Mouse (Mus musculus) embryonic facial prominence, embryonic 15.5 days (tissue): ENCODE results near the gene Rgs8. TPM values are rescaled to one million over a fixed set of nuclear protein-coding genes. Genes with fewer than 3 reads are reported as not detected.
A peak's percentile ranks its signal among the peaks of the same experiment; 100 is the strongest.

Experiments used
- ATAC-seq: fragments of 200-750 bp; cut with Nextera tagmentation; 2 replicates; pipeline ENCODE4 v1.8.0; 2017; ENCODE audit warnings: low read depth, moderate TSS enrichment; ENCODE audit not compliant: insufficient number of reproducible peaks, low FRiP score, low TSS enrichment
- H3K27ac ChIP-seq: fragments of 300-500 bp; sonication (generic); replicated peaks from 2 replicates; pipeline ENCODE4 v1.5.1; 2015; ENCODE audit warnings: mild to moderate bottlenecking, inconsistent platforms
- H3K27me3 ChIP-seq: fragments of 300-500 bp; sonication (generic); 2 replicates; pipeline ENCODE4 v1.6.1; 2015; ENCODE audit warnings: inconsistent platforms
- H3K36me3 ChIP-seq: fragments of 300-500 bp; sonication (generic); 2 replicates; pipeline ENCODE4 v1.6.1; 2015; ENCODE audit warnings: mild to moderate bottlenecking, inconsistent platforms
- H3K4me1 ChIP-seq: fragments of 300-500 bp; sonication (generic); 2 replicates; pipeline ENCODE4 v1.6.1; 2015; ENCODE audit warnings: inconsistent platforms
- H3K4me2 ChIP-seq: fragments of 300-500 bp; sonication (generic); replicated peaks from 2 replicates; pipeline ENCODE4 v1.6.1; 2015; ENCODE audit warnings: mild to moderate bottlenecking, inconsistent platforms
- H3K4me3 ChIP-seq: fragments of 300-500 bp; sonication (generic); replicated peaks from 2 replicates; pipeline ENCODE4 v1.5.1; 2015; ENCODE audit warnings: mild to moderate bottlenecking, inconsistent platforms
- H3K9ac ChIP-seq: fragments of 300-500 bp; sonication (generic); 2 replicates; pipeline ENCODE4 v1.6.1; 2015; ENCODE audit warnings: inconsistent platforms
- H3K9me3 ChIP-seq: fragments of 300-500 bp; sonication (generic); replicated peaks from 2 replicates; pipeline ENCODE4 v1.6.1; 2016; ENCODE audit warnings: inconsistent platforms
- WGBS: fragments of 180-500 bp; shearing (Covaris S2); methylation state at CpG from one replicate; pipeline ENCODE4 v1.1.7; 2015; 5-methylcytosine and 5-hydroxymethylcytosine counted together
- polyA plus RNA-seq: library from polyadenylated mRNA; unstranded; fragments of >200 nt; fragmentation: Nextera tagmentation; extraction: Ambion mirVana; gene quantifications from 2 replicates; pipeline ENCODE4 v1.2.1, GENCODE M21; 2015

Rgs8 gene
- polyA plus RNA-seq, 1 experiment from 2014 or later: 1.0 TPM

GRCm38 (mm10) chr1:153673900-153674299, 21.1 kb downstream of the Rgs8 start:
- WGBS: 70% methylated on average over 12 of the region's 12 CpGs
- Histone ChIP-seq H3K27ac (no peak overlapping the region), H3K4me3 (no peak overlapping the region), H3K36me3 (no peaks in the 10 kb centered on the region), H3K9ac (no peak overlapping the region), H3K4me1 (peaks cover 1% of the 10 kb centered on the region; the same call in 1 of the 2 replicates), H3K27me3 (no peaks in the 10 kb centered on the region), H3K4me2 (no peak overlapping the region), H3K9me3 (no peaks in the 10 kb centered on the region)
- no peak for ATAC-seq

GRCm38 (mm10) chr1:153675591-153675990, 22.8 kb downstream of the Rgs8 start:
- Histone ChIP-seq H3K9me3 (no peaks in the 10 kb centered on the region), H3K27me3 (no peaks in the 10 kb centered on the region), H3K36me3 (no peaks in the 10 kb centered on the region), H3K4me1 (peaks cover 13% of the 10 kb centered on the region), H3K9ac (no peak overlapping the region), H3K4me2 (no peak overlapping the region), H3K4me3 (no peak overlapping the region), H3K27ac (no peak overlapping the region)
- 76% methylated on average over 4 of the region's 4 CpGs for WGBS
- no peak for ATAC-seq

- Histone ChIP-seq H3K27me3 (no peaks in the 10 kb centered on the region), H3K36me3 (no peaks in the 10 kb centered on the region), H3K9me3 (no peaks in the 10 kb centered on the region), H3K4me3 (no peak overlapping the region), H3K4me1 (peaks cover 13% of the 10 kb centered on the region), H3K27ac (no peak overlapping the region), H3K9ac (no peak overlapping the region), H3K4me2 (no peak overlapping the region)
- WGBS: 66% methylated on average over 6 of the region's 6 CpGs
- ATAC-seq: no peak
Observed at GRCm38 (mm10) chr1:153677635-153678034, 24.8 kb downstream of the Rgs8 start.

GRCm38 (mm10) chr1:153679147-153679546, 26.3 kb downstream of the Rgs8 start:
- no peak overlapping the region for H3K4me3 ChIP-seq

GRCm38 (mm10) chr1:153679653-153680052, 26.8 kb downstream of the Rgs8 start:
- Histone ChIP-seq H3K4me1 (peaks cover 17% of the 10 kb centered on the region), H3K27ac (no peak overlapping the region), H3K9ac (no peak overlapping the region), H3K9me3 (no peaks in the 10 kb centered on the region), H3K4me3 (no peak overlapping the region), H3K4me2 (no peak overlapping the region), H3K27me3 (no peaks in the 10 kb centered on the region), H3K36me3 (no peaks in the 10 kb centered on the region)
- WGBS: 48% methylated on average over 3 of the region's 3 CpGs
- ATAC-seq: no peak

More at GRCm38 (mm10) chr1:153679147-153679546, 26.3 kb downstream of the Rgs8 start:
- no peak overlapping the region for H3K27ac ChIP-seq
- no peak for ATAC-seq
- H3K9me3 ChIP-seq: no peaks in the 10 kb centered on the region
- no peaks in the 10 kb centered on the region for H3K36me3 ChIP-seq
- no peak overlapping the region for H3K9ac ChIP-seq
- peak overlapping the region; percentile 22; the same call in 1 of the 2 replicates for H3K4me2 ChIP-seq
- peaks cover 17% of the 10 kb centered on the region for H3K4me1 ChIP-seq
- WGBS: 44% methylated on average over 10 of the region's 10 CpGs
- no peaks in the 10 kb centered on the region for H3K27me3 ChIP-seq

GRCm38 (mm10) chr1:153680363-153680762, 27.5 kb downstream of the Rgs8 start:
- Histone ChIP-seq H3K9me3 (no peaks in the 10 kb centered on the region), H3K4me1 (peaks cover 17% of the 10 kb centered on the region), H3K36me3 (no peaks in the 10 kb centered on the region), H3K9ac (no peak overlapping the region), H3K27ac (no peak overlapping the region), H3K27me3 (no peaks in the 10 kb centered on the region), H3K4me3 (no peak overlapping the region), H3K4me2 (no peak overlapping the region)
- no peak for ATAC-seq
- 66% methylated on average over 6 of the region's 6 CpGs for WGBS

GRCm38 (mm10) chr1:153681036-153681435, 28.2 kb downstream of the Rgs8 start:
- no peaks in the 10 kb centered on the region for H3K36me3 ChIP-seq
- H3K9ac ChIP-seq: no peak overlapping the region
- no peak for ATAC-seq
- 86% methylated on average over 2 of the region's 2 CpGs for WGBS
- H3K4me3 ChIP-seq: no peak overlapping the region
- peaks cover 17% of the 10 kb centered on the region for H3K4me1 ChIP-seq
- H3K9me3 ChIP-seq: no peaks in the 10 kb centered on the region
- no peaks in the 10 kb centered on the region for H3K27me3 ChIP-seq
- no peak overlapping the region for H3K4me2 ChIP-seq
- no peak overlapping the region for H3K27ac ChIP-seq

GRCm38 (mm10) chr1:153683190-153683589, 30.4 kb downstream of the Rgs8 start:
- no peak for ATAC-seq
- 43% methylated on average over 11 of the region's 11 CpGs for WGBS
- no peak overlapping the region for H3K27ac ChIP-seq

GRCm38 (mm10) chr1:153685630-153686029, 32.8 kb downstream of the Rgs8 start:
- H3K27me3 ChIP-seq: no peaks in the 10 kb centered on the region
- 27% methylated on average over 3 of the region's 3 CpGs for whole genome bisulfite sequencing

More at GRCm38 (mm10) chr1:153683190-153683589, 30.4 kb downstream of the Rgs8 start:
- Histone ChIP-seq H3K4me2 (no peak overlapping the region), H3K4me1 (peaks cover 17% of the 10 kb centered on the region), H3K4me3 (no peak overlapping the region), H3K9ac (no peak overlapping the region), H3K27me3 (no peaks in the 10 kb centered on the region), H3K36me3 (no peaks in the 10 kb centered on the region), H3K9me3 (no peaks in the 10 kb centered on the region)

GRCm38 (mm10) chr1:153692526-153692925, 39.7 kb downstream of the Rgs8 start:
- Histone ChIP-seq H3K36me3 (no peaks in the 10 kb centered on the region), H3K4me2 (no peak overlapping the region), H3K9me3 (no peaks in the 10 kb centered on the region), H3K9ac (no peak overlapping the region), H3K27ac (no peak overlapping the region), H3K4me3 (no peak overlapping the region), H3K27me3 (no peaks in the 10 kb centered on the region), H3K4me1 (no peaks in the 10 kb centered on the region)
- WGBS: 80% methylated on average over 6 of the region's 6 CpGs
- no peak for ATAC-seq

More at GRCm38 (mm10) chr1:153685630-153686029, 32.8 kb downstream of the Rgs8 start:
- H3K9me3 ChIP-seq: no peaks in the 10 kb centered on the region
- no peak overlapping the region for H3K4me3 ChIP-seq
- H3K36me3 ChIP-seq: no peaks in the 10 kb centered on the region
- H3K9ac ChIP-seq: no peak overlapping the region
- peaks cover 4% of the 10 kb centered on the region; the same call in 1 of the 2 replicates for H3K4me1 ChIP-seq
- ATAC-seq: no peak
- H3K4me2 ChIP-seq: no peak overlapping the region
- no peak overlapping the region for H3K27ac ChIP-seq

- WGBS: 85% methylated on average over 6 of the region's 6 CpGs
- ATAC-seq: no peak
- H3K9me3 ChIP-seq: no peaks in the 10 kb centered on the region
- no peaks in the 10 kb centered on the region for H3K27me3 ChIP-seq
- no peak overlapping the region for H3K9ac ChIP-seq
- no peak overlapping the region for H3K4me2 ChIP-seq
- no peaks in the 10 kb centered on the region for H3K36me3 ChIP-seq
- H3K27ac ChIP-seq: no peak overlapping the region
- H3K4me3 ChIP-seq: no peak overlapping the region
- peaks cover 7% of the 10 kb centered on the region; the same call in 1 of the 2 replicates for H3K4me1 ChIP-seq
Observed at GRCm38 (mm10) chr1:153694372-153695120, 41.7 kb downstream of the Rgs8 start.

- no peak overlapping the region for H3K27ac ChIP-seq
- no peak for ATAC-seq
- peaks cover 13% of the 10 kb centered on the region; the same call in 1 of the 2 replicates for H3K4me1 ChIP-seq
Observed at GRCm38 (mm10) chr1:153695398-153695797, 42.6 kb downstream of the Rgs8 start.

More at GRCm38 (mm10) chr1:153695398-153695797, 42.6 kb downstream of the Rgs8 start:
- no peaks in the 10 kb centered on the region for H3K27me3 ChIP-seq
- no peaks in the 10 kb centered on the region for H3K36me3 ChIP-seq
- no peak overlapping the region for H3K4me3 ChIP-seq
- WGBS: 87% methylated on average over 10 of the region's 10 CpGs
- H3K9me3 ChIP-seq: no peaks in the 10 kb centered on the region
- H3K9ac ChIP-seq: no peak overlapping the region
- H3K4me2 ChIP-seq: no peak overlapping the region
